Mouse (Mus musculus): ENCODE data around the gene Sipa1l3.
A peak's percentile ranks its signal among the peaks of the same experiment; 100 is the strongest.

DNA sequence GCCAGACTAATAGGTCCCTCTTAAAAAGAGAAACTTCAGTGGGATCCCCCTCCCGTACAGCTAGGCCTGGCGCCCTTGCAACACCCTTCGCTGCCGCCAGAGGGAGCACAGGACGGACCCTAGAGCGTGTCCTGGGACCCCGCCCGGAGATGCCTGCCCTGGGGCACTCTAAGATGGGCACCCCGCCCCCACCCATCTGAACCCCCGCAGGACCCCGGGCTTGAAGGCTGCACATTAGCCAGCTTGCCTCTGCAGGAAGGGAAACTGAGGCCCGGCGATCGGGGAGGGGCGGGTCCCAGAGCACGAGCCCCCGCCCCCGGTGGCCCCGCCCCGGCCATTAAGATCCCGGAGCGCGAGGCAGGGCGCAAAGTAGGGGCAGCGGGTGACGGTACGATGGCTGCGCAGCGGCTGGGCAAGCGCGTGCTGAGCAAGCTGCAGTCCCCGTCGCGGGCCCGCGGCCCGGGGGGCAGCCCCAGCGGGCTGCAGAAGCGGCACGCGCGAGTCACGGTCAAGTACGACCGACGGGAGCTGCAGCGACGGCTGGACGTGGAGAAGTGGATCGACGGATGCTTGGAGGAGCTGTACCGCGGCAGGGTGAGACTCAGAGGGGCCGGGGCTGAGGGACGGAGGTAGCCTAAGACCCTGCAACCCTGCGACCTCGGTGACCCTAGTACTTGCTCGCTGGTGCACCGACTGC, 229.4 kb downstream of the Sipa1l3 start, which contains the start of gene Ppp1r14a:
- TF ChIP-seq CTCF (conservative IDR thresholded peaks at IDR 0.05; ENCODE audit: low read length) (peak; percentile 95), NANOG (IDR thresholded peaks at IDR 0.05; ENCODE audit: borderline replicate concordance, low read length) (no peak)

All from E14TG2a.4 (cell line).